Mouse (Mus musculus) C2C12 (cell line): ENCODE measurements around the gene Hs3st5.

Experiments
- CTCF ChIP-seq: IDR thresholded peaks from one replicate; pipeline ENCODE4 v1.5.1; 2011; ENCODE audit not compliant: control insufficient read depth, insufficient read depth, insufficient read length
- MYOD1 ChIP-seq: IDR thresholded peaks from one replicate; pipeline ENCODE4 v1.6.1; 2011; ENCODE audit warnings: low read depth; ENCODE audit not compliant: control insufficient read depth, insufficient read length
- MYOG ChIP-seq: IDR thresholded peaks from one replicate; pipeline ENCODE4 v1.6.1; 2011; ENCODE audit not compliant: control insufficient read depth, insufficient read length; ENCODE audit errors: extremely low read depth
- USF1 ChIP-seq: IDR thresholded peaks from one replicate; pipeline ENCODE4 v1.6.1; 2011; ENCODE audit warnings: low read depth, mild to moderate bottlenecking, control low read depth, moderate library complexity

DNA sequence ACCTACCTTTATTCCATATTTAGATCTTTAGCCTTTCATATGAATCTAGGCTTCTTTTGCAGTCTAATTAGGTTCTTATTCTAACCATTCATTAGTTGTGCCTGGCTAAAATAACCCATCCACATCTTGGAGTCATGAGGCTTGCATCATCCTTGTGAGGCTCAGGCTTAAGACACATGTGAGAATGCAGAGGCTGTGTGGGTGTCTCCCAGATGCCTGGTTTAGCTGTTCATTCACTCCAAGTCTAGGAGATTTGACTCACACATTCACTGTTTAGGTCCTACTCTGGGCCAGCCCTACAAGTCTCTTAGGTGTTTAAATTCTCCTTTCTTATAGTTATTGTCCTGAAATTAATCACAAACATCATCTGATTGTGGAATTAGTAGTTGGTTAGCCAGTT lies 17.3 kb downstream of the Hs3st5 start:
- TF ChIP-seq CTCF (no peak), USF1 (no peak), MYOG (no peak), MYOD1 (no peak)
